Mouse (Mus musculus) cerebellum, adult 2 months (tissue): ENCODE data around the gene Dennd6b.

ENCODE experiments used
- CTCF ChIP-seq: fragments of 200-500 bp; IDR thresholded peaks from 2 replicates; pipeline ENCODE4 v1.5.1; 2011; ENCODE audit warnings: low read depth, mild to moderate bottlenecking, control low read depth, low read length, moderate library complexity, borderline replicate concordance; ENCODE audit not compliant: insufficient read depth
- POLR2A ChIP-seq: fragments of 200-500 bp; IDR thresholded peaks from 2 replicates; pipeline ENCODE4 v1.6.1; 2011; ENCODE audit warnings: low read length, control low read depth, borderline replicate concordance; ENCODE audit not compliant: insufficient read depth

- TF ChIP-seq CTCF (no peak), POLR2A (no peak)
These were observed 48.8 kb downstream of the Dennd6b start for GRCm38 (mm10) chr15:89147456-89147855.
